Mouse (Mus musculus) stomach, embryonic 16.5 days (tissue): Measurements from ENCODE around the gene Gpr101. TPM values are rescaled to one million over a fixed set of nuclear protein-coding genes. Genes with fewer than 3 reads are reported as not detected.

Experiments
- ATAC-seq: fragments of 200-750 bp; cut with Nextera tagmentation; 2 replicates; pipeline ENCODE4 v1.8.0; 2017; ENCODE audit warnings: moderate number of reproducible peaks, moderate TSS enrichment; ENCODE audit not compliant: insufficient read depth, low FRiP score
- H3K27ac ChIP-seq: fragments of 300-500 bp; sonication (generic); 2 replicates; pipeline ENCODE4 v1.5.1; 2014; ENCODE audit warnings: low read length
- H3K27me3 ChIP-seq: fragments of 300-500 bp; sonication (generic); 2 replicates; pipeline ENCODE4 v1.6.1; 2014; ENCODE audit warnings: low read length, control low read depth, mixed read lengths; ENCODE audit not compliant: control insufficient read depth, insufficient read depth
- H3K36me3 ChIP-seq: fragments of 300-500 bp; sonication (generic); 2 replicates; pipeline ENCODE4 v1.6.1; 2014; ENCODE audit warnings: low read length; ENCODE audit not compliant: control insufficient read depth, insufficient read depth
- H3K4me1 ChIP-seq: fragments of 300-500 bp; sonication (generic); 2 replicates; pipeline ENCODE4 v1.6.1; 2014; ENCODE audit warnings: low read length, control low read depth, mixed read lengths; ENCODE audit not compliant: control insufficient read depth, insufficient read depth
- H3K4me2 ChIP-seq: fragments of 300-500 bp; sonication (generic); 2 replicates; pipeline ENCODE4 v1.6.1; 2014; ENCODE audit warnings: low read depth, low read length, mixed read lengths
- H3K4me3 ChIP-seq: fragments of 300-500 bp; sonication (generic); replicated peaks from 2 replicates; pipeline ENCODE4 v1.5.1; 2014; ENCODE audit warnings: mild to moderate bottlenecking, low read length
- H3K9ac ChIP-seq: fragments of 300-500 bp; sonication (generic); 2 replicates; pipeline ENCODE4 v1.6.1; 2014; ENCODE audit warnings: low read length
- H3K9me3 ChIP-seq: fragments of 300-500 bp; sonication (generic); replicated peaks from 2 replicates; pipeline ENCODE4 v1.6.1; 2016; ENCODE audit warnings: low read length, control low read depth; ENCODE audit not compliant: control insufficient read depth
- WGBS: fragments of 180-500 bp; shearing (Covaris S2); extraction: QIAGEN DNeasy Blood & Tissue Kit; methylation state at CpG from one replicate; pipeline ENCODE4 v1.1.7; 2014; 5-methylcytosine and 5-hydroxymethylcytosine counted together
- polyA plus RNA-seq: library from polyadenylated mRNA; unstranded; fragments of >200 nt; fragmentation: Nextera tagmentation; extraction: Ambion mirVana; gene quantifications from 2 replicates; pipeline ENCODE4 v1.2.1, GENCODE M21; 2015

The Gpr101 gene
- not detected in 2 replicates for polyA plus RNA-seq

GRCm38 (mm10) chrX:57503634-57504033 lies at the start of gene Gpr101:
Gene Gpr101, minus strand, starts transcription at chrX:57503757.
- WGBS = 10% methylated on average over 27 of the region's 28 CpGs

DNA sequence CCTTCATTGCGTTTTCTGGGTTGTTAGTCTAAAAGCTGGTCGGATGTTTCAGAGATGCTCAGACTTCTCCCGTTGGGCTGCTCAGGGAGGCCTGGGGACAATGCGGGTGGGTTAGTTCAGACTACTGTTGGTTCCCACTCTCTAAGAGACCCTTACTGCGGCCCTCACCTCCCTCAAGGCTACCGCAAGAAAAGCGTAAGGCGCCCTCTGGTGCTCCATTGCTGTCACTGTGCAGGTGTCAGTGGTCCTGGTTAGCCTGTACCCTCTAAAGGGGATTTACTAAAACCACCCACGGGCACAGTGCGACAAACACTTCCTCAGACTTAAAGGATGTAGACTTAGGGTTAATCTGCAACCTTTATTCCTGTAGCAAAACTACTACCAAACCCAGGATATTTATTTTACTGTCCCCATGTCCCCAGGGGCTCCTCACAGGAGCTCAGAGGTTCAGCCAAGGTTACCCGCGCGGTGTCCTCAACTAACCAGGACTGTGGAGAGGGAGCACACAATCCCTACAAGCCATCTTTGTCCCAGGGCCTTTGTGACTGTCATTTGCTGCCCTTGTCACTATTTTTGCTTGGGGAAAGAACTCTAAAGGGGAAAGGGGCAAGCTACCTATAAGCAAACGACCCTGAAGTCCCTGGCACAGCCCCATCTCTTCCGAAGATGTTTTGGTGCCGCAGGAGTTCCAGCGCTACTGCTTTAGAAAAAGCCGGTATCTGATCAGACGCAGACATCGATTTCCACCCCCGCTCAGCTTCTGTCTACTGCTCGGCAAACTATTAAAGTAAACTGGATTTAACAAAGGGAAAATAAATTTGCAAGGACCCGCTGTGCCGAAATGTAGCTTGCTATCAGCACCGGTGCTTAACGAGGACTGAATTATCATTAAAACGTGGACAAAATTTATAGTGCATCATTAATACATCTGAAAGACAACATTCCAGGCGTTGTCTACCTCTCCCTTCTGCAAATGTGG lies 17.8 kb upstream of the Gpr101 start:
- H3K4me1 ChIP-seq = no peaks in the 10 kb centered on the region
- H3K27me3 ChIP-seq = no peaks in the 10 kb centered on the region; the same call in 1 of the 2 replicates
- no peak overlapping the region for H3K9ac ChIP-seq
- WGBS = 37% methylated on average over 28 of the region's 28 CpGs
- H3K36me3 ChIP-seq = no peaks in the 10 kb centered on the region
- no peak overlapping the region for H3K4me2 ChIP-seq
- H3K4me3 ChIP-seq = no peak overlapping the region
- no peak for ATAC-seq
- H3K9me3 ChIP-seq = no peaks in the 10 kb centered on the region
- H3K27ac ChIP-seq = no peak overlapping the region

More at GRCm38 (mm10) chrX:57503634-57504033, at the start of gene Gpr101:
- Histone ChIP-seq H3K27me3 (peaks cover 15% of the 10 kb centered on the region), H3K36me3 (no peaks in the 10 kb centered on the region), H3K27ac (no peak within 1 kb of the TSS), H3K4me2 (peak within 1 kb of the TSS; percentile 43), H3K4me3 (peak within 1 kb of the TSS; percentile 13), H3K4me1 (no peaks in the 10 kb centered on the region), H3K9me3 (no peaks in the 10 kb centered on the region), H3K9ac (no peak within 1 kb of the TSS)
- no peak for ATAC-seq

GRCm38 (mm10) chrX:57506247-57506646 lies 2.7 kb upstream of the Gpr101 start:
- Histone ChIP-seq H3K27me3 (peaks cover 10% of the 10 kb centered on the region), H3K4me1 (no peaks in the 10 kb centered on the region), H3K9ac (no peak overlapping the region), H3K27ac (no peak overlapping the region), H3K9me3 (no peaks in the 10 kb centered on the region), H3K36me3 (no peaks in the 10 kb centered on the region), H3K4me2 (no peak overlapping the region), H3K4me3 (no peak overlapping the region)
- no peak for ATAC-seq
- 73% methylated on average over 1 of the region's 1 CpGs for WGBS

Other genes with a start within 250 kb of the Gpr101 start
- 6.8 and 7.9 TPM in 2 replicates for gene Arhgef6, start 165.0 kb downstream of the Gpr101 start, polyA plus RNA-seq
- 83.8 and 90.4 TPM in 2 replicates for gene Rbmx, start 110.7 kb downstream of the Gpr101 start, polyA plus RNA-seq
- gene Gm364, start 94.6 kb downstream of the Gpr101 start, polyA plus RNA-seq = not detected in 2 replicates